Mouse (Mus musculus): ENCODE data around the gene Plekhm3.

GRCm38 (mm10) chr1:64946106-64946505, 10.5 kb downstream of the Plekhm3 start:
- TF ChIP-seq CTCF (IDR thresholded peaks at IDR 0.05; ENCODE audit: low read depth) = no peak
- TF ChIP-seq EP300 (optimal IDR thresholded peaks at IDR 0.05) = no peak
